Mouse (Mus musculus) E14TG2a.4 (cell line): ENCODE data around the gene Gpat3.

Experiments used
- H3K27me3 ChIP-seq: 2 replicates; pipeline ENCODE4 v1.6.1; 2014; ENCODE audit warnings: low read length, control low read depth; ENCODE audit not compliant: insufficient read depth
- H3K36me3 ChIP-seq: 2 replicates; pipeline ENCODE4 v1.6.1; 2014; ENCODE audit warnings: low read length, control low read depth; ENCODE audit not compliant: insufficient read depth
- H3K4me1 ChIP-seq: replicated peaks from 2 replicates; pipeline ENCODE4 v1.6.1; 2014; ENCODE audit warnings: low read depth, low read length, control low read depth
- H3K4me3 ChIP-seq: replicated peaks from 2 replicates; pipeline ENCODE4 v1.5.1; 2014; ENCODE audit warnings: mild to moderate bottlenecking, low read length
- H3K9me3 ChIP-seq: 2 replicates; pipeline ENCODE4 v1.6.1; 2014; ENCODE audit warnings: low read length, control low read depth
- CTCF ChIP-seq: conservative IDR thresholded peaks from 2 replicates; pipeline ENCODE4 v1.5.1; 2014; ENCODE audit warnings: low read length
- NANOG ChIP-seq: IDR thresholded peaks from 2 replicates; pipeline ENCODE4 v1.6.1; 2014; ENCODE audit warnings: borderline replicate concordance, low read length, mixed read lengths
- POU5F1 ChIP-seq: IDR thresholded peaks from 2 replicates; pipeline ENCODE4 v1.6.1; 2014; ENCODE audit warnings: low read length, borderline replicate concordance

Gpat3 gene

DNA sequence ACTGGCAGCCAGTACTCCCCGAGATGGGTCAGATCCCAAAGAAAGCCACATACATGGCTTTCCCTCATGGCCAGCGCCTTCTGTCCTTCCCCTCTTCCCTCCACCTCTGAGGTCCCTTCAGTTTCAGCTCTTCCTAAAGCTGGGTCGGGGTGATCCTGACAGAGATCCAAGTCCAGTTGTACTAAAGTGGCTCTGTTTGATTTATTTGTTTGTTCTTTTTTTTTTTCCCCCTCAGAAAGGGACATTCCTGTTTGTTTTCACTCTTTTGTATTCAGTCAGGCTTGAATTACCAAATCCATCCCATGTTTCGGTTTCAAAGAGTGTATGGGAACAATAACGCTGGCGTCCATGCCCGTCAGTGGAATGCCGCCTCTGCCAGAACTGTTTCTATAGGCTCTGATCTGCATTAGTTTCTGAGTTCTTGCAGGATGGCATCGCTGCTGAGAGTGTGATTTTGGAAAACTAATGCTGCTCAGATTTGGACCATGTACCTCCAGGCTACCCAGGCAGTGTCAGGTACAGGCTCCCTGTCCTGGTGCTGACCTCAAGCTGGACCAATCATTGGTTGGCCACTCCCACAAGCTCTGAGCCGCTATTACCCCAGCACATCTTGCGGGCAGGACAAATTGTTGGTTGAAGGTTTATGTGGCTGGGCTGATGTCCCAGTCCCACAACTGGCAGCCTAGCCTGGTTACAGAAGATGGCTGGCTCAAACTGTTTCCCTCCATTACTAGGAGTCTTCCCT is 54.4 kb downstream of the Gpat3 start:
- TF ChIP-seq NANOG: no peak
- TF ChIP-seq CTCF: no peak
- no peak for TF ChIP-seq POU5F1
- Histone ChIP-seq H3K4me3 (no peak overlapping the region), H3K27me3 (no peaks in the 10 kb centered on the region), H3K4me1 (peaks cover 2% of the 10 kb centered on the region; the same call in 1 of the 2 replicates), H3K9me3 (peaks cover 16% of the 10 kb centered on the region), H3K36me3 (no peaks in the 10 kb centered on the region)

DNA sequence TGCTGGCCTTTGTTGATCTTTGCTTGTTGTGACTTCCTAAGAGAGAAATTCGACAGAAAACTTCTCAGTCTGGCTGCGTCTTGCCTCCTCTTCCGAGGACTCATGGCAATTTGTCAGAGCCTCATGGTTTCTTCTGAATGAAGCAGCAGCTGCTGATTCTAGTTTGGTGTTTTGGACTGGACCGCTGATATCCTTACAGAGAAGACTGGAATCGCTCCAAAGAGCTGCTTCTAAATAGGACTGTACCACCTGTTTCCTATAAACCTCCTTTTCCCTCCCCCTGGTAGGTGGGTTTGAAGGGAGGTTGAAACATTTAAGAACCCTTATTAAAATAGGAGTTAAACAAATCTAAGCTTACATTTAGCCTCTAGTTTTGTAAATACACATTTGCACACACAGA is 55.5 kb downstream of the Gpat3 start:
- H3K27me3 ChIP-seq: no peaks in the 10 kb centered on the region
- TF ChIP-seq NANOG (no peak), POU5F1 (no peak), CTCF (no peak)
- H3K4me3 ChIP-seq: no peak overlapping the region
- H3K36me3 ChIP-seq: no peaks in the 10 kb centered on the region
- H3K9me3 ChIP-seq: peaks cover 27% of the 10 kb centered on the region
- peaks cover 2% of the 10 kb centered on the region; the same call in 1 of the 2 replicates for H3K4me1 ChIP-seq

DNA sequence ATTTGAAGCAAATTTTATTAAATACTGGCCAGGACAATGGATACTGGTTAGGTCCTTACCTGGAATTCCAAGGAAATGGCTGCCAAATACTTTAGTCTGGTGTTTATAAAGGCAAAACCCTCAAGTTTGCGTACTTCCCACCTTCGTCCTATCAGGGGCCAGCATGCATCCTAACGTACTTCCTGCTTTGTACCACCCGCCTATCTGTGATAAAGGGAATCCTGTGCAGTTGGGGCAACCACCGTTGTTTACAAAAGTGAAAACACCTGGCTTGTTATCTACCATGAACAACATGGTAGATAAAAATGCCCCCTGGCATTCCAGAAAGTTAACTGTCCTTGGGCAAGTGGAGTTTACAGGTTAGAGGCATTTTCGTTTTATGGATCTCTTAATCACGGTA is 63.0 kb downstream of the Gpat3 start:
- Histone ChIP-seq H3K4me1 (peaks cover 16% of the 10 kb centered on the region), H3K36me3 (no peaks in the 10 kb centered on the region), H3K9me3 (peaks cover 29% of the 10 kb centered on the region), H3K27me3 (peaks cover 22% of the 10 kb centered on the region), H3K4me3 (no peak overlapping the region)
- TF ChIP-seq NANOG (no peak), POU5F1 (no peak), CTCF (no peak)

DNA sequence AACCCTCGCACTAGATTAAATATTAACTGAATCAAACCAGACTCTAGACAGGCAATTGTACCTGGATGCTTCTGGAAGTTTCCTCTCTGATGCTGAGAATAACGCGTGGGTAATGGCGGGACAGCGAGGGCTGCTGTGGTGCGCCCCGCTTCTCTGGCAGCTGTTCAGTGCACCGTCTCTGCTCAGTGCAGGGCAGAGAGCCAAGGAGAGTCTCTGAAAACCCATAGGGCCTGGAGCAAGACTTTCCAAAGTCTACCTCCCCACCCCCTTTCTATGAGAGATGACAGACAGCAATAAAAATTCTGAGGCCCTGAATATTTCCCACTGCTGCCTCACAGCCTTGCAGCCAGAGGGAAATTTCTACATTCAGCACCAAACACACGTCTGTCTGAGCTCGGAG is 63.4 kb downstream of the Gpat3 start:
- H3K4me3 ChIP-seq: no peak overlapping the region
- H3K36me3 ChIP-seq: no peaks in the 10 kb centered on the region
- H3K4me1 ChIP-seq: peaks cover 18% of the 10 kb centered on the region
- TF ChIP-seq NANOG (no peak), CTCF (no peak; the same call in 1 of the 2 replicates), POU5F1 (no peak)
- H3K27me3 ChIP-seq: peaks cover 22% of the 10 kb centered on the region
- H3K9me3 ChIP-seq: peaks cover 28% of the 10 kb centered on the region

DNA sequence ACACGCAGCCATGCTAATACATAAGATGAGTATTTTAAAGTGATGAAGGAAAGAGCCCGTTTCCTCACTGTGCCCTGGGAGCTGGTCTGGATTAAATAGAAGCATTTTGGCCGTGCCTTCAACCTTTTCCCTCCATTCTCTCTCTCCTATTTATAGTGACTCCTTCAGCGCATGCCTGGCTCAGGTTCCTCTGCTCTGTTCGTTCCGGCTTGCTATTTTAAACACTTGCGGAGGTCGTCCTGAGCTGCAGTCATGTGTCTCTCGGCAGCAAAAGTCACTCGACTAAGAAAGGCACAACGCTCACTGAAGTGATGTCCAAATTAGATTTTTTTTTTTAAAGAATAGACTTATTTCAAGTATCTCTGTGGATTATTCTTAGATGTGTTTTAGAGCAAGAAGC is 64.2 kb downstream of the Gpat3 start:
- Histone ChIP-seq H3K9me3 (peaks cover 23% of the 10 kb centered on the region), H3K36me3 (no peaks in the 10 kb centered on the region), H3K27me3 (peaks cover 22% of the 10 kb centered on the region), H3K4me1 (peaks cover 18% of the 10 kb centered on the region), H3K4me3 (no peak overlapping the region)
- TF ChIP-seq NANOG (no peak), POU5F1 (no peak), CTCF (no peak)

DNA sequence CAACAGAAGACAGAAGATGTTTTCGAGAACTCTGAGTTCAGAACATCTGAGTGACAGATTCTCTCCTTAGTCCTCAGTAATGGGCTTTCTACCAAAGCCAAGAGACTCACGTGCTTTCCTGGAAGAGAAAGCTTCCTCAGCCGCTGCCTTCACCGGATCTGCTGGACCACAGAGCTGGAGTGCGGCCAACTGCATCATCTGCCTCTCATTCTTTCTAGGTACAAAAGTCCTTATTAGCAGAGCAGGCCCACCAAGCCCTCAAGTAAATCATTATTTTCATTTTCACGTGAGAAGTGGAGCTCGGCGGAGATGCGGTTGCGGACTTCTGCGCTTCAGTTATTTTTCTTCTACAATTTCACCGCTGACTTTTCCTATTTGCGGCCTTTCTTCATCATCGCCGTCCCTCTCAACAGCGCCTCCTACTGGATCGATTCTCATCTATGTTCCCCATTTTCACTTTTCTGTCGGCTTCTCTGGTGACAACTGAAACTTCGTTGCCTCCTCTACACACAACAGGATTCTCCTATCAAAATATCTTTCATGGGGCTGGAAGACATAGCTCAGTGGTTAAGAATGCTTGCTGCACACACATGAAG is 66.1 kb downstream of the Gpat3 start:
- Histone ChIP-seq H3K4me3 (peak overlapping the region; percentile 35; the same call in 1 of the 2 replicates), H3K36me3 (no peaks in the 10 kb centered on the region), H3K27me3 (peaks cover 22% of the 10 kb centered on the region), H3K4me1 (peaks cover 26% of the 10 kb centered on the region), H3K9me3 (peaks cover 4% of the 10 kb centered on the region)
- no peak for TF ChIP-seq POU5F1
- peak; percentile 74 for TF ChIP-seq CTCF
- no peak for TF ChIP-seq NANOG

DNA sequence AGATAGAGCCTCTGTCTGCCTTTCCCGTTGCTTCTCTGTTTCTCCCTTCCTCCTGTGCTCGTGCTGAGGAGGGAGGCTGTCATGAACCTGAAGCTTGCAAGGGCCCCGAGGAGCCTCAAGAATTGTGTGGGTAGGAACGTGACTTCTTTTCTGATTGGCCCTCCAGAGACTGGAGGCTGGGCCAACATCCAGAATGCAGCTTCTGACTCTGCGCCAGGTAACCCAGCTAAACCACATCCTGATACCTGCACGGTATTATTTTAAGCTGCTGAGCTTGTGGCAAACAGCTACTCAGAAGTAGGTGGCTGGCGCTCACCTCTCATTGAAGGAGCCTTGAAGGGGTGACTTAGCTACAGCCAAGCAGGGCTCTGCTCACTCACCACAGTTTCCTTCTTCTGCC is 66.9 kb downstream of the Gpat3 start:
- Histone ChIP-seq H3K27me3 (peaks cover 22% of the 10 kb centered on the region), H3K9me3 (peaks cover under 1% of the 10 kb centered on the region; the same call in 1 of the 2 replicates), H3K36me3 (no peaks in the 10 kb centered on the region), H3K4me1 (peaks cover 30% of the 10 kb centered on the region), H3K4me3 (no peak overlapping the region)
- TF ChIP-seq POU5F1 (no peak), CTCF (no peak), NANOG (no peak)

DNA sequence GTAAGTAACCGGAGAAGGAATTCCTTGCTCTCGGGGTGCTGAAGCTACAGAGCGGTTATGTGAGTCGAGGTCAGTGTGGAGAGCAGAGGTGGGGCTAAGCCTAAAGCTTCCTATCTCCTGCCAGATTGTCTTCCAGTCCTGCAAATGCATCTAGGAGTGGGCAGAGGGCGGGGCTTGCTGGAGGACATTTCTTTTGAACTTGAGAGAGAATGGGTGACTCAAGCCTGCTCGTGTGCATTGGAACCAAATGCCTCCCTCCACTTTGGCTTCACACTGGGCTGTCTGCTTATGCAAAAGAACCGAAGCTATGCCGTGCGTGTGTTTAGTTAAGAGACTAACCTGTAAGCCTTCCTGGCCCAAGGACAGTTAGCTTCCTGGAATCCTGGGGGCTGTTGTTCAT is 67.8 kb downstream of the Gpat3 start:
- no peak for TF ChIP-seq CTCF
- peaks cover 8% of the 10 kb centered on the region; the same call in 1 of the 2 replicates for H3K9me3 ChIP-seq
- H3K27me3 ChIP-seq: peaks cover 22% of the 10 kb centered on the region
- H3K4me3 ChIP-seq: no peak overlapping the region
- H3K4me1 ChIP-seq: peaks cover 30% of the 10 kb centered on the region
- H3K36me3 ChIP-seq: no peaks in the 10 kb centered on the region
